Mouse (Mus musculus): ENCODE results near the gene Lrrc1.

DNA sequence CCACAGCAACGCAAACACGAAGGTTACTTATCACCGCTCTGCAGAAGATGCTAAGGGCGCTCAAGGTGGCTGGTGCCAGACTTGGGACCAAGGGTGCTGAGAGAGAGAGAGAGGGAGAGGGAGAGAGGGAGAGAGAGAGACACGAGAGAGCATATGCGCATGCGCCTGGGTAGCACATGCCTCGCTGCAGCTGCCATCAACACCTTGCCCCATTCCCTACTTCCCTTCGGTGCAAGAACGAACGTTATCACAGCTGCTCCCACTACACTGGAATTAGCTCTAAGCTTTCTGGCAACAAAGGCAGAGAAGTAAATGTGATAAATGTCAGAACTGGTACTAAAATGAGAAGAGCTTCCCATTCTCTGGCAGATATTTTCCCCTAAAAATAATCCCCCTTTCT lies 79.3 kb downstream of the Lrrc1 start:
- TF ChIP-seq POLR2A (IDR thresholded peaks at IDR 0.05; ENCODE audit: insufficient read depth, low read depth, low read length) (no peak), CTCF (IDR thresholded peaks at IDR 0.05) (no peak), EP300 (IDR thresholded peaks at IDR 0.05; ENCODE audit: insufficient read depth, low read depth, low read length) (no peak)

Measured in heart, adult 2 months (tissue).